Mouse (Mus musculus) embryonic facial prominence, embryonic 14.5 days (tissue): ENCODE data around the gene Lrrfip2. TPM values are rescaled to one million over a fixed set of nuclear protein-coding genes. Genes with fewer than 3 reads are reported as not detected.

Experiments
- ATAC-seq: fragments of 200-750 bp; cut with Nextera tagmentation; 2 replicates; pipeline ENCODE4 v1.8.0; 2017; ENCODE audit warnings: low read depth, moderate number of reproducible peaks, moderate TSS enrichment
- DNase-seq: peaks from one replicate; pipeline ENCODE4 v3.0.0-alpha.2; 2015; ENCODE audit warnings: low spot score
- H3K27ac ChIP-seq: fragments of 300-500 bp; sonication (generic); replicated peaks from 2 replicates; pipeline ENCODE4 v1.5.1; 2014; ENCODE audit warnings: low read depth, mild to moderate bottlenecking, low read length, moderate library complexity
- H3K27me3 ChIP-seq: fragments of 300-500 bp; sonication (generic); replicated peaks from 2 replicates; pipeline ENCODE4 v1.6.1; 2014; ENCODE audit warnings: low read length; ENCODE audit not compliant: control insufficient read depth, insufficient read depth
- H3K36me3 ChIP-seq: fragments of 300-500 bp; sonication (generic); 2 replicates; pipeline ENCODE4 v1.6.1; 2014; ENCODE audit warnings: low read length, mixed read lengths; ENCODE audit not compliant: control insufficient read depth, insufficient read depth
- H3K4me1 ChIP-seq: fragments of 300-500 bp; sonication (generic); 2 replicates; pipeline ENCODE4 v1.6.1; 2014; ENCODE audit warnings: antibody characterized with exemption, low read length; ENCODE audit not compliant: control insufficient read depth, insufficient read depth
- H3K4me2 ChIP-seq: fragments of 300-500 bp; sonication (generic); 2 replicates; pipeline ENCODE4 v1.6.1; 2014; ENCODE audit warnings: low read depth, mild to moderate bottlenecking, low read length, moderate library complexity, mixed read lengths
- H3K4me3 ChIP-seq: fragments of 300-500 bp; sonication (generic); 2 replicates; pipeline ENCODE4 v1.5.1; 2014; ENCODE audit warnings: low read depth, mild to moderate bottlenecking, low read length
- H3K9ac ChIP-seq: fragments of 300-500 bp; sonication (generic); 2 replicates; pipeline ENCODE4 v1.6.1; 2014; ENCODE audit warnings: low read depth, mild to moderate bottlenecking, low read length, moderate library complexity, mixed read lengths
- H3K9me3 ChIP-seq: fragments of 300-500 bp; sonication (generic); 2 replicates; pipeline ENCODE4 v1.6.1; 2016; ENCODE audit warnings: low read length; ENCODE audit not compliant: control insufficient read depth
- WGBS: fragments of 180-500 bp; shearing (Covaris S2); extraction: QIAGEN DNeasy Blood & Tissue Kit; methylation state at CpG from one replicate; pipeline ENCODE4 v1.1.7; 2014; 5-methylcytosine and 5-hydroxymethylcytosine counted together
- polyA plus RNA-seq: library from polyadenylated mRNA; unstranded; fragments of >200 nt; fragmentation: Nextera tagmentation; extraction: Ambion mirVana; gene quantifications from 2 replicates; pipeline ENCODE4 v1.2.1, GENCODE M21; 2014

Gene Lrrfip2
- 39.2 and 40.4 TPM in 2 replicates for polyA plus RNA-seq

GRCm38 (mm10) chr9:111117126-111117642, at the start of gene Lrrfip2:
Gene Lrrfip2, plus strand, starts transcription at chr9:111117592.
- H3K27ac ChIP-seq, result peak within 1 kb of the TSS; percentile 70
- H3K9ac ChIP-seq, result peak within 1 kb of the TSS; percentile 89
- DNase-seq (no peak), ATAC-seq (no peak)
- peak within 1 kb of the TSS; percentile 89 for H3K4me2 ChIP-seq
- WGBS, result 37% methylated on average over 14 of the region's 14 CpGs
- H3K36me3 ChIP-seq, result no peaks in the 10 kb centered on the region
- no peaks in the 10 kb centered on the region for H3K27me3 ChIP-seq
- H3K4me1 ChIP-seq, result peaks cover 9% of the 10 kb centered on the region
- peak within 1 kb of the TSS; percentile 96 for H3K4me3 ChIP-seq
- H3K9me3 ChIP-seq, result no peaks in the 10 kb centered on the region

GRCm38 (mm10) chr9:111070546-111070961, 46.8 kb upstream of the Lrrfip2 start:
- ATAC-seq, result no peak
- peak; percentile 41 for DNase-seq
- no peaks in the 10 kb centered on the region for H3K27me3 ChIP-seq
- H3K36me3 ChIP-seq, result no peaks in the 10 kb centered on the region
- peaks cover 13% of the 10 kb centered on the region for H3K9me3 ChIP-seq
- H3K4me2 ChIP-seq, result no peak overlapping the region
- H3K9ac ChIP-seq, result no peak overlapping the region
- WGBS, result 18% methylated on average over 4 of the region's 4 CpGs
- no peak overlapping the region for H3K4me3 ChIP-seq
- H3K4me1 ChIP-seq, result no peaks in the 10 kb centered on the region
- no peak overlapping the region for H3K27ac ChIP-seq

- no peak overlapping the region for H3K4me2 ChIP-seq
- DNase-seq (peak; percentile 41), ATAC-seq (no peak)
- no peak overlapping the region for H3K9ac ChIP-seq
- H3K4me1 ChIP-seq, result no peaks in the 10 kb centered on the region
- H3K27ac ChIP-seq, result no peak overlapping the region
- WGBS, result 36% methylated on average over 7 of the region's 7 CpGs
- H3K27me3 ChIP-seq, result no peaks in the 10 kb centered on the region
- no peaks in the 10 kb centered on the region for H3K36me3 ChIP-seq
- no peak overlapping the region for H3K4me3 ChIP-seq
- peaks cover 13% of the 10 kb centered on the region for H3K9me3 ChIP-seq
Observed at GRCm38 (mm10) chr9:111072175-111072574, 45.2 kb upstream of the Lrrfip2 start.

GRCm38 (mm10) chr9:111072971-111073370, 44.4 kb upstream of the Lrrfip2 start:
- Histone ChIP-seq H3K9me3 (peaks cover 19% of the 10 kb centered on the region), H3K36me3 (no peaks in the 10 kb centered on the region), H3K9ac (no peak overlapping the region), H3K27ac (no peak overlapping the region), H3K4me3 (no peak overlapping the region), H3K27me3 (no peaks in the 10 kb centered on the region), H3K4me1 (no peaks in the 10 kb centered on the region), H3K4me2 (no peak overlapping the region)
- 72% methylated on average over 4 of the region's 4 CpGs for WGBS
- DNase-seq (no peak), ATAC-seq (no peak)

- Histone ChIP-seq H3K9ac (no peak overlapping the region), H3K27ac (no peak overlapping the region), H3K4me1 (no peaks in the 10 kb centered on the region), H3K4me2 (no peak overlapping the region), H3K9me3 (peaks cover 19% of the 10 kb centered on the region), H3K27me3 (no peaks in the 10 kb centered on the region), H3K4me3 (no peak overlapping the region), H3K36me3 (no peaks in the 10 kb centered on the region)
- WGBS, result 55% methylated on average over 5 of the region's 5 CpGs
- ATAC-seq, result no peak
- no peak for DNase-seq
Observed at GRCm38 (mm10) chr9:111077745-111078144, 39.6 kb upstream of the Lrrfip2 start.

GRCm38 (mm10) chr9:111080801-111081200, 36.6 kb upstream of the Lrrfip2 start:
- no peak for ATAC-seq
- H3K4me1 ChIP-seq, result no peaks in the 10 kb centered on the region
- no peak for DNase-seq
- 0 out of 2 replicates have a peak, but pooled peaks cover 5% of the 10 kb centered on the region for H3K9me3 ChIP-seq
- H3K4me3 ChIP-seq, result no peak overlapping the region
- no peak overlapping the region for H3K4me2 ChIP-seq
- 92% methylated on average over 8 of the region's 8 CpGs for WGBS
- H3K36me3 ChIP-seq, result no peaks in the 10 kb centered on the region
- no peaks in the 10 kb centered on the region for H3K27me3 ChIP-seq
- H3K27ac ChIP-seq, result no peak overlapping the region
- H3K9ac ChIP-seq, result no peak overlapping the region

GRCm38 (mm10) chr9:111081765-111082164, 35.6 kb upstream of the Lrrfip2 start:
- Histone ChIP-seq H3K4me2 (no peak overlapping the region), H3K36me3 (no peaks in the 10 kb centered on the region), H3K27ac (no peak overlapping the region), H3K4me3 (no peak overlapping the region), H3K9ac (no peak overlapping the region), H3K27me3 (no peaks in the 10 kb centered on the region), H3K4me1 (no peaks in the 10 kb centered on the region), H3K9me3 (0 out of 2 replicates have a peak, but pooled peaks cover 5% of the 10 kb centered on the region)
- ATAC-seq (no peak), DNase-seq (no peak)
- WGBS, result 74% methylated on average over 5 of the region's 5 CpGs

- no peak overlapping the region for H3K4me3 ChIP-seq
- H3K9ac ChIP-seq, result no peak overlapping the region
- ATAC-seq, result no peak
- no peaks in the 10 kb centered on the region for H3K36me3 ChIP-seq
- no peaks in the 10 kb centered on the region for H3K27me3 ChIP-seq
- no peak overlapping the region for H3K4me2 ChIP-seq
- no peaks in the 10 kb centered on the region for H3K9me3 ChIP-seq
- DNase-seq, result no peak
- peaks cover 9% of the 10 kb centered on the region for H3K4me1 ChIP-seq
- WGBS, result 41% methylated on average over 4 of the region's 4 CpGs
- no peak overlapping the region for H3K27ac ChIP-seq
Observed at GRCm38 (mm10) chr9:111085329-111085728, 32.1 kb upstream of the Lrrfip2 start.

GRCm38 (mm10) chr9:111086137-111086536, 31.3 kb upstream of the Lrrfip2 start:
- no peaks in the 10 kb centered on the region for H3K27me3 ChIP-seq
- no peak overlapping the region for H3K4me3 ChIP-seq
- ATAC-seq, result no peak
- no peak for DNase-seq
- no peak overlapping the region for H3K4me2 ChIP-seq
- no peak overlapping the region for H3K9ac ChIP-seq
- H3K9me3 ChIP-seq, result no peaks in the 10 kb centered on the region
- H3K36me3 ChIP-seq, result no peaks in the 10 kb centered on the region
- H3K4me1 ChIP-seq, result peaks cover 9% of the 10 kb centered on the region
- WGBS, result 58% methylated on average over 6 of the region's 6 CpGs
- no peak overlapping the region for H3K27ac ChIP-seq
